Mouse (Mus musculus): ENCODE measurements at regions not wholly inside any gene's neighbourhood (a gene's known extent, or its start where the extent isn't known, plus 50 kb on each side); places are given as distances from the start of the nearest gene placed in this dataset.
"Not testable (repeated sequence)": the region's sequence is repeated elsewhere in the genome, so short reads cannot be mapped to it uniquely, and the experiment has no call there.

GRCm38 (mm10) chr12:17852138-17852537 is 161.5 kb downstream of the Hpcal1 start:
- not testable (repeated sequence) for DNase-seq (ENCODE audit: extremely low read depth, low read depth, low spot score)

GRCm38 (mm10) chr12:17872491-17872890 is 181.8 kb downstream of the Hpcal1 start:
- not testable (repeated sequence) for DNase-seq (ENCODE audit: extremely low read depth, low read depth, low spot score)

- DNase-seq (ENCODE audit: extremely low read depth, low read depth, low spot score): peak; percentile 34
These were observed 190.9 kb downstream of the Hpcal1 start for GRCm38 (mm10) chr12:17881371-17882116.

GRCm38 (mm10) chr12:17882117-17883116 is 191.8 kb downstream of the Hpcal1 start:
- not testable (repeated sequence) for DNase-seq (ENCODE audit: extremely low read depth, low read depth, low spot score)

GRCm38 (mm10) chr12:17891663-17892310 is 201.1 kb downstream of the Hpcal1 start:
- DNase-seq (ENCODE audit: extremely low read depth, low read depth, low spot score): not testable (repeated sequence)

GRCm38 (mm10) chr12:17913058-17913457 is 222.4 kb downstream of the Hpcal1 start:
- DNase-seq (ENCODE audit: extremely low read depth, low read depth, low spot score): not testable (repeated sequence)
